Mouse (Mus musculus): ENCODE measurements around the gene Slc25a10. TPM values are rescaled to one million over a fixed set of nuclear protein-coding genes. Genes with fewer than 3 reads are reported as not detected.

The Slc25a10 gene
- polyA plus RNA-seq, 1 experiment from 2014 or later = 120 TPM

GRCm38 (mm10) chr11:120493911-120494310 is 2.3 kb downstream of the Slc25a10 start:
- peak overlapping the region; percentile 90; the same call in 1 of the 2 replicates for H3K4me3 ChIP-seq (ENCODE audit: low read length)
- H3K27me3 ChIP-seq (ENCODE audit: insufficient read depth, low read length) = no peaks in the 10 kb centered on the region
- ATAC-seq (ENCODE audit: low FRiP score, low TSS enrichment) = no peak
- H3K4me1 ChIP-seq (ENCODE audit: insufficient read depth, low read length) = peaks cover 33% of the 10 kb centered on the region
- H3K9ac ChIP-seq (replicated peaks; ENCODE audit: low read length) = peak overlapping the region; percentile 84; the same call in 1 of the 2 replicates
- peak overlapping the region; percentile 82 for H3K4me2 ChIP-seq (replicated peaks; ENCODE audit: low read depth, low read length)
- no peaks in the 10 kb centered on the region for H3K9me3 ChIP-seq (ENCODE audit: low read length)
- WGBS = 80% methylated on average over 3 of the region's 3 CpGs
- peaks cover 40% of the 10 kb centered on the region for H3K36me3 ChIP-seq (ENCODE audit: insufficient read depth, low read length)
- no peak overlapping the region; the same call in 1 of the 2 replicates for H3K27ac ChIP-seq (ENCODE audit: low read length)

- Histone ChIP-seq H3K4me3 (ENCODE audit: low read length) (no peak overlapping the region), H3K4me1 (ENCODE audit: insufficient read depth, low read length) (peaks cover 17% of the 10 kb centered on the region), H3K27me3 (ENCODE audit: insufficient read depth, low read length) (no peaks in the 10 kb centered on the region), H3K27ac (ENCODE audit: low read length) (no peak overlapping the region), H3K9ac (replicated peaks; ENCODE audit: low read length) (no peak overlapping the region), H3K36me3 (ENCODE audit: insufficient read depth, low read length) (peaks cover 38% of the 10 kb centered on the region), H3K9me3 (ENCODE audit: low read length) (no peaks in the 10 kb centered on the region), H3K4me2 (replicated peaks; ENCODE audit: low read depth, low read length) (no peak overlapping the region)
- 89% methylated on average over 3 of the region's 3 CpGs for WGBS
- ATAC-seq (ENCODE audit: low FRiP score, low TSS enrichment) = no peak
Observed at GRCm38 (mm10) chr11:120497436-120497835, 5.8 kb downstream of the Slc25a10 start.

GRCm38 (mm10) chr11:120498226-120498625 is 6.6 kb downstream of the Slc25a10 start:
- no peak overlapping the region for H3K4me2 ChIP-seq (replicated peaks; ENCODE audit: low read depth, low read length)
- WGBS = 93% methylated on average over 12 of the region's 12 CpGs
- H3K27me3 ChIP-seq (ENCODE audit: insufficient read depth, low read length) = no peaks in the 10 kb centered on the region
- H3K27ac ChIP-seq (ENCODE audit: low read length) = no peak overlapping the region
- peaks cover 38% of the 10 kb centered on the region for H3K36me3 ChIP-seq (ENCODE audit: insufficient read depth, low read length)
- no peak overlapping the region for H3K9ac ChIP-seq (replicated peaks; ENCODE audit: low read length)
- H3K9me3 ChIP-seq (ENCODE audit: low read length) = no peaks in the 10 kb centered on the region
- H3K4me3 ChIP-seq (ENCODE audit: low read length) = no peak overlapping the region
- ATAC-seq (ENCODE audit: low FRiP score, low TSS enrichment) = no peak
- H3K4me1 ChIP-seq (ENCODE audit: insufficient read depth, low read length) = peaks cover 12% of the 10 kb centered on the region

GRCm38 (mm10) chr11:120498891-120499290 is 7.3 kb downstream of the Slc25a10 start:
- ATAC-seq (ENCODE audit: low FRiP score, low TSS enrichment) = no peak
- H3K9me3 ChIP-seq (ENCODE audit: low read length) = no peaks in the 10 kb centered on the region
- no peaks in the 10 kb centered on the region for H3K27me3 ChIP-seq (ENCODE audit: insufficient read depth, low read length)
- peaks cover 5% of the 10 kb centered on the region for H3K4me1 ChIP-seq (ENCODE audit: insufficient read depth, low read length)
- H3K9ac ChIP-seq (replicated peaks; ENCODE audit: low read length) = no peak overlapping the region
- peaks cover 38% of the 10 kb centered on the region for H3K36me3 ChIP-seq (ENCODE audit: insufficient read depth, low read length)
- no peak overlapping the region for H3K27ac ChIP-seq (ENCODE audit: low read length)
- no peak overlapping the region for H3K4me2 ChIP-seq (replicated peaks; ENCODE audit: low read depth, low read length)
- no peak overlapping the region for H3K4me3 ChIP-seq (ENCODE audit: low read length)
- 68% methylated on average over 5 of the region's 5 CpGs for WGBS

GRCm38 (mm10) chr11:120499894-120500293 is 8.3 kb downstream of the Slc25a10 start:
- 79% methylated on average over 6 of the region's 6 CpGs for WGBS
- Histone ChIP-seq H3K9ac (replicated peaks; ENCODE audit: low read length) (no peak overlapping the region), H3K4me3 (ENCODE audit: low read length) (no peak overlapping the region), H3K4me2 (replicated peaks; ENCODE audit: low read depth, low read length) (no peak overlapping the region), H3K36me3 (ENCODE audit: insufficient read depth, low read length) (peaks cover 31% of the 10 kb centered on the region), H3K27me3 (ENCODE audit: insufficient read depth, low read length) (no peaks in the 10 kb centered on the region), H3K9me3 (ENCODE audit: low read length) (no peaks in the 10 kb centered on the region), H3K27ac (ENCODE audit: low read length) (peak overlapping the region; percentile 63; the same call in 1 of the 2 replicates), H3K4me1 (ENCODE audit: insufficient read depth, low read length) (peaks cover 5% of the 10 kb centered on the region; the same call in 1 of the 2 replicates)
- no peak for ATAC-seq (ENCODE audit: low FRiP score, low TSS enrichment)

GRCm38 (mm10) chr11:120500357-120500756 is 8.7 kb downstream of the Slc25a10 start:
- Histone ChIP-seq H3K4me1 (ENCODE audit: insufficient read depth, low read length) (peaks cover 5% of the 10 kb centered on the region; the same call in 1 of the 2 replicates), H3K4me3 (ENCODE audit: low read length) (no peak overlapping the region), H3K27ac (ENCODE audit: low read length) (peak overlapping the region; percentile 63; the same call in 1 of the 2 replicates), H3K4me2 (replicated peaks; ENCODE audit: low read depth, low read length) (no peak overlapping the region), H3K9ac (replicated peaks; ENCODE audit: low read length) (no peak overlapping the region), H3K9me3 (ENCODE audit: low read length) (no peaks in the 10 kb centered on the region), H3K27me3 (ENCODE audit: insufficient read depth, low read length) (no peaks in the 10 kb centered on the region), H3K36me3 (ENCODE audit: insufficient read depth, low read length) (peaks cover 27% of the 10 kb centered on the region)
- WGBS = 34% methylated on average over 3 of the region's 3 CpGs
- ATAC-seq (ENCODE audit: low FRiP score, low TSS enrichment) = peak; percentile 88

GRCm38 (mm10) chr11:120501018-120501417 is 9.4 kb downstream of the Slc25a10 start:
- Histone ChIP-seq H3K36me3 (ENCODE audit: insufficient read depth, low read length) (peaks cover 23% of the 10 kb centered on the region), H3K4me2 (replicated peaks; ENCODE audit: low read depth, low read length) (no peak overlapping the region), H3K4me3 (ENCODE audit: low read length) (no peak overlapping the region), H3K27me3 (ENCODE audit: insufficient read depth, low read length) (no peaks in the 10 kb centered on the region), H3K9ac (replicated peaks; ENCODE audit: low read length) (no peak overlapping the region), H3K4me1 (ENCODE audit: insufficient read depth, low read length) (peaks cover 5% of the 10 kb centered on the region; the same call in 1 of the 2 replicates), H3K9me3 (ENCODE audit: low read length) (no peaks in the 10 kb centered on the region), H3K27ac (ENCODE audit: low read length) (no peak overlapping the region; the same call in 1 of the 2 replicates)
- WGBS = 59% methylated on average over 6 of the region's 6 CpGs
- no peak for ATAC-seq (ENCODE audit: low FRiP score, low TSS enrichment)

GRCm38 (mm10) chr11:120501701-120502100 is 10.1 kb downstream of the Slc25a10 start:
- Histone ChIP-seq H3K4me2 (replicated peaks; ENCODE audit: low read depth, low read length) (no peak overlapping the region), H3K9me3 (ENCODE audit: low read length) (no peaks in the 10 kb centered on the region), H3K9ac (replicated peaks; ENCODE audit: low read length) (no peak overlapping the region), H3K4me1 (ENCODE audit: insufficient read depth, low read length) (peaks cover 5% of the 10 kb centered on the region; the same call in 1 of the 2 replicates), H3K27ac (ENCODE audit: low read length) (no peak overlapping the region), H3K4me3 (ENCODE audit: low read length) (no peak overlapping the region), H3K27me3 (ENCODE audit: insufficient read depth, low read length) (no peaks in the 10 kb centered on the region), H3K36me3 (ENCODE audit: insufficient read depth, low read length) (peaks cover 17% of the 10 kb centered on the region)
- ATAC-seq (ENCODE audit: low FRiP score, low TSS enrichment) = no peak
- WGBS = 79% methylated on average over 4 of the region's 4 CpGs

GRCm38 (mm10) chr11:120505661-120506060 is 14.0 kb downstream of the Slc25a10 start:
- no peak for ATAC-seq (ENCODE audit: low FRiP score, low TSS enrichment)
- H3K4me3 ChIP-seq (ENCODE audit: low read length) = no peak overlapping the region
- H3K4me1 ChIP-seq (ENCODE audit: insufficient read depth, low read length) = peaks cover 6% of the 10 kb centered on the region; the same call in 1 of the 2 replicates
- H3K9me3 ChIP-seq (ENCODE audit: low read length) = no peaks in the 10 kb centered on the region
- no peak overlapping the region for H3K4me2 ChIP-seq (replicated peaks; ENCODE audit: low read depth, low read length)
- H3K36me3 ChIP-seq (ENCODE audit: insufficient read depth, low read length) = no peaks in the 10 kb centered on the region
- no peak overlapping the region for H3K27ac ChIP-seq (ENCODE audit: low read length)
- 83% methylated on average over 3 of the region's 3 CpGs for WGBS
- H3K9ac ChIP-seq (replicated peaks; ENCODE audit: low read length) = no peak overlapping the region
- no peaks in the 10 kb centered on the region for H3K27me3 ChIP-seq (ENCODE audit: insufficient read depth, low read length)

- Histone ChIP-seq H3K4me3 (ENCODE audit: low read length) (no peak overlapping the region), H3K4me2 (replicated peaks; ENCODE audit: low read depth, low read length) (no peak overlapping the region), H3K4me1 (ENCODE audit: insufficient read depth, low read length) (peaks cover 8% of the 10 kb centered on the region; the same call in 1 of the 2 replicates), H3K9ac (replicated peaks; ENCODE audit: low read length) (no peak overlapping the region), H3K27ac (ENCODE audit: low read length) (no peak overlapping the region), H3K9me3 (ENCODE audit: low read length) (no peaks in the 10 kb centered on the region), H3K36me3 (ENCODE audit: insufficient read depth, low read length) (no peaks in the 10 kb centered on the region), H3K27me3 (ENCODE audit: insufficient read depth, low read length) (no peaks in the 10 kb centered on the region)
- WGBS = 60% methylated on average over 4 of the region's 4 CpGs
- peak; percentile 74 for ATAC-seq (ENCODE audit: low FRiP score, low TSS enrichment)
Observed at GRCm38 (mm10) chr11:120506899-120507298, 15.3 kb downstream of the Slc25a10 start.
